Mouse (Mus musculus): ENCODE results near the gene Fam117a.

Gene Fam117a

DNA sequence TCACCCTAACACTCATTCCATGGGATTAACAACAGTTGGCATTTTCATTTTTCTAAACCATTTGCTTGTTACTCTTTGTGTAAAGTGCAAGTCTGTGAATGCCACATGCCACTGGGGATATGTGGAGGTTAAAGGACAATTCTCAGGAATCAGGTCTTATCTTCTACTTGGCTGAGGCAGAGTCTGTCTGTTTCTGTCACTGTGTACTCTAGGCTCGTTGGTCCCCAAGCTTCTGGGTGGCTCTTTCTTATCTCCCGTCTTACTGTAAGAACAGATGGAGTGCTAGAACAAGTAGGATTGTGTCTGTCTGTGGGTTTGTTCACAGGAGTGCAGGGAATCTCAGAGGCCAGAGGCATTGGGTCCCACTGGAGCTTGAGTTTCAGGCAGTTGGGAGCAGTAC is 94.5 kb downstream of the Fam117a start:
- DNase-seq (ENCODE audit: low read depth), result no peak

Data from induced T-regulatory cell, adult 2 months (primary cell).